Mouse (Mus musculus) heart, adult 9 months (tissue): Measurements from ENCODE around the gene Gm11541.
A peak's percentile ranks its signal among the peaks of the same experiment; 100 is the strongest.

Source experiments
- DNase-seq, 2 experiments: peaks; one replicate each; pipeline ENCODE4 v3.0.0; 2022; ENCODE audit warnings: low spot score in 2 of 2

The Gm11541 gene

GRCm38 (mm10) chr11:94704472-94704871 lies at the start of gene Gm11541:
TSS of gene Gm11541 (minus strand) at chr11:94704499.
- DNase-seq, result no peak

- no peak for DNase-seq
Observed at GRCm38 (mm10) chr11:94752946-94753713, 48.8 kb upstream of the Gm11541 start.

GRCm38 (mm10) chr11:94741732-94742272 lies 37.5 kb upstream of the Gm11541 start, which contains the start of gene Cdc34b:
TSS of gene Cdc34b (plus strand) at chr11:94741782.
- DNase-seq, result no peak

GRCm38 (mm10) chr11:94735746-94736145 lies 31.4 kb upstream of the Gm11541 start:
- DNase-seq, result no peak

GRCm38 (mm10) chr11:94732773-94733172 lies 28.5 kb upstream of the Gm11541 start:
- DNase-seq, result no peak

GRCm38 (mm10) chr11:94731229-94731628 lies 26.9 kb upstream of the Gm11541 start:
- DNase-seq, result no peak

GRCm38 (mm10) chr11:94730261-94730660 lies 26.0 kb upstream of the Gm11541 start:
- peak; percentile 19 to 34 for DNase-seq

- DNase-seq, result no peak
Observed at GRCm38 (mm10) chr11:94729565-94729964, 25.3 kb upstream of the Gm11541 start.

- DNase-seq, result no peak
Observed at GRCm38 (mm10) chr11:94728545-94728944, 24.2 kb upstream of the Gm11541 start.

GRCm38 (mm10) chr11:94727306-94727705 lies 23.0 kb upstream of the Gm11541 start:
- no peak for DNase-seq

GRCm38 (mm10) chr11:94719216-94719615 lies 14.9 kb upstream of the Gm11541 start:
- DNase-seq, result no peak

GRCm38 (mm10) chr11:94718113-94718909 lies 14.0 kb upstream of the Gm11541 start:
- no peak for DNase-seq

- no peak for DNase-seq
Observed at GRCm38 (mm10) chr11:94717239-94717638, 12.9 kb upstream of the Gm11541 start.

- peak; percentile 19 to 20 for DNase-seq
Observed at GRCm38 (mm10) chr11:94716754-94717153, 12.5 kb upstream of the Gm11541 start.

GRCm38 (mm10) chr11:94715622-94716021 lies 11.3 kb upstream of the Gm11541 start:
- no peak for DNase-seq

- no peak for DNase-seq
Observed at GRCm38 (mm10) chr11:94713246-94713860, 9.1 kb upstream of the Gm11541 start.

GRCm38 (mm10) chr11:94704020-94704419 lies 279 bp downstream of the Gm11541 start:
- no peak for DNase-seq

GRCm38 (mm10) chr11:94702216-94702610 lies 2.1 kb downstream of the Gm11541 start:
- DNase-seq, result no peak

- no peak for DNase-seq
Observed at GRCm38 (mm10) chr11:94701401-94702215, 2.7 kb downstream of the Gm11541 start.

GRCm38 (mm10) chr11:94699399-94699798 lies 4.9 kb downstream of the Gm11541 start:
- no peak for DNase-seq
